Mouse (Mus musculus) forebrain, embryonic 13.5 days (tissue): ENCODE results near the gene Fcamr. TPM values are rescaled to one million over a fixed set of nuclear protein-coding genes. Genes with fewer than 3 reads are reported as not detected.

Experiments
- polyA plus RNA-seq: library from polyadenylated mRNA; unstranded; fragments of >200 nt; fragmentation: Nextera tagmentation; extraction: Ambion mirVana; gene quantifications from 2 replicates; pipeline ENCODE4 v1.2.1, GENCODE M21; 2015

The Fcamr gene
- polyA plus RNA-seq, 1 experiment from 2014 or later: not detected

Other genes starting within 250 kb of the Fcamr start
- not detected in 2 replicates for gene Zp3r, start 171.3 kb upstream of the Fcamr start, polyA plus RNA-seq
- gene C4bp, start 139.3 kb upstream of the Fcamr start, polyA plus RNA-seq: not detected in 2 replicates
- not detected in 2 replicates for gene Gm29427, start 85.1 kb upstream of the Fcamr start, polyA plus RNA-seq
- 21.4 and 21.6 TPM in 2 replicates for gene Yod1, start 83.6 kb upstream of the Fcamr start, polyA plus RNA-seq
- gene Pfkfb2, start 71.6 kb upstream of the Fcamr start, polyA plus RNA-seq: 15.5 and 17.1 TPM in 2 replicates
- gene AA986860, start 68.9 kb upstream of the Fcamr start, polyA plus RNA-seq: 0.32 and 0.38 TPM in 2 replicates
- gene Pigr, start 25.8 kb downstream of the Fcamr start, polyA plus RNA-seq: not detected in 2 replicates
- gene Fcmr, start 64.8 kb downstream of the Fcamr start, polyA plus RNA-seq: not detected in 2 replicates
- not detected in 2 replicates for gene Il24, start 86.6 kb downstream of the Fcamr start, polyA plus RNA-seq
- gene Il20, start 110.5 kb downstream of the Fcamr start, polyA plus RNA-seq: not detected in 2 replicates
- gene Il19, start 139.2 kb downstream of the Fcamr start, polyA plus RNA-seq: not detected in 2 replicates
- gene Il10, start 218.9 kb downstream of the Fcamr start, polyA plus RNA-seq: not detected in 2 replicates